Mouse (Mus musculus): ENCODE results near the gene Osbpl8. TPM values are rescaled to one million over a fixed set of nuclear protein-coding genes. Genes with fewer than 3 reads are reported as not detected.

The Osbpl8 gene
- polyA plus RNA-seq, 1 experiment from 2014 or later: 22.4 TPM

DNA sequence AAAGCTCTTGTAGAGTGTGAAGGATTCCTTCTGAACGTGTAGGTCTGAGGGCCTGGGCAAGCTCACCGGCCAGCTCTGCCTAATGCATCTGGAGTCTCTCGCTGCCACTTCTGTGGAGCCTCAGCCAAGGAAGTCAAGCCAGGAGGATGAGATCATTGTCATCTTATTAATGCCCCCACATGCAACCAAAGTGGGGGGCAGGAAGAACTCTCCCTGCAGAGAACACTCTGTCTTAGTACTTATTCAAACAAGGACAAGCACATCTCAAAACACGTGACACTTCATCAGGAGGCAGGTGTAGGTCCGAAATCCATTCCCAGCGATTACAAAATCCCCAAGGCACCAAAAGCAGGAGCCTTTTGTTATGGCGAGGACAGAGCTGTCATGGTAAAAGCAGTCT lies 177.2 kb downstream of the Osbpl8 start:
- WGBS: 85% methylated on average over 7 of the region's 7 CpGs
- H3K36me3 ChIP-seq: no peaks in the 10 kb centered on the region
- H3K4me3 ChIP-seq: no peak overlapping the region
- no peaks in the 10 kb centered on the region for H3K9me3 ChIP-seq (replicated peaks)
- H3K27ac ChIP-seq: no peak overlapping the region
- no peaks in the 10 kb centered on the region for H3K4me1 ChIP-seq
- no peak overlapping the region for H3K4me2 ChIP-seq (replicated peaks)
- no peak for ATAC-seq (ENCODE audit: low FRiP score)
- H3K27me3 ChIP-seq: no peaks in the 10 kb centered on the region
- H3K9ac ChIP-seq: no peak overlapping the region

DNA sequence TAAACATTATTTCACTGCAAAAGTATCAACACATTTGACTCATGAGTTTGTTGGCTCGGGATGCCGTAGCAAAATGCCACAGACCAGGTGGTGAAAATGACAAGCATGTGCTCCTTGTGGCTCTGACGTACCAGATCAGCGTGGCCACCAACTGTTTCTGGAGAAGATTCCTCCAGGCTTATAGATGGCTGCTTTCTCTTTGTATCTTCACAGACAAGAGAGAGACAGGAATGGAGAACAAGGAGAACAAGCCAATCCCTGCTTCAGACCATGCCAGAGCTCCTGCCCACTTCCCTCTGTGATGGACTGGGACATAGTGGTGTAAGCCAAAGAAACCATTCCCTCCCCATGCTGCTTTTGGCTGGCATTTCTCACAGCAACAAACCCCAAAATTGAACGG lies 179.0 kb downstream of the Osbpl8 start:
- H3K36me3 ChIP-seq: no peaks in the 10 kb centered on the region
- WGBS: 89% methylated on average over 5 of the region's 5 CpGs

More for the DNA sequence above, 179.0 kb downstream of the Osbpl8 start:
- Histone ChIP-seq H3K4me3 (no peak overlapping the region), H3K27me3 (no peaks in the 10 kb centered on the region), H3K9me3 (replicated peaks) (no peaks in the 10 kb centered on the region), H3K27ac (no peak overlapping the region), H3K4me1 (no peaks in the 10 kb centered on the region), H3K4me2 (replicated peaks) (no peak overlapping the region), H3K9ac (no peak overlapping the region)
- no peak for ATAC-seq (ENCODE audit: low FRiP score)

Other genes with a start within 250 kb of the Osbpl8 start
- 148 and 160 TPM in 2 replicates for gene Csrp2, start 245.0 kb upstream of the Osbpl8 start, polyA plus RNA-seq (2016; fragmentation: Nextera tagmentation; extraction: Ambion mirVana)
- gene Zdhhc17, start 154.6 kb upstream of the Osbpl8 start, polyA plus RNA-seq (2016; fragmentation: Nextera tagmentation; extraction: Ambion mirVana): 45.1 and 48.1 TPM in 2 replicates
- gene Bbs10, start 133.9 kb downstream of the Osbpl8 start, polyA plus RNA-seq (2016; fragmentation: Nextera tagmentation; extraction: Ambion mirVana): 6.5 and 6.7 TPM in 2 replicates

All from hindbrain, embryonic 12.5 days (tissue).